Comparison of ENCODE assay signal across 16 mouse cellular contexts in the genomic region with DNA sequence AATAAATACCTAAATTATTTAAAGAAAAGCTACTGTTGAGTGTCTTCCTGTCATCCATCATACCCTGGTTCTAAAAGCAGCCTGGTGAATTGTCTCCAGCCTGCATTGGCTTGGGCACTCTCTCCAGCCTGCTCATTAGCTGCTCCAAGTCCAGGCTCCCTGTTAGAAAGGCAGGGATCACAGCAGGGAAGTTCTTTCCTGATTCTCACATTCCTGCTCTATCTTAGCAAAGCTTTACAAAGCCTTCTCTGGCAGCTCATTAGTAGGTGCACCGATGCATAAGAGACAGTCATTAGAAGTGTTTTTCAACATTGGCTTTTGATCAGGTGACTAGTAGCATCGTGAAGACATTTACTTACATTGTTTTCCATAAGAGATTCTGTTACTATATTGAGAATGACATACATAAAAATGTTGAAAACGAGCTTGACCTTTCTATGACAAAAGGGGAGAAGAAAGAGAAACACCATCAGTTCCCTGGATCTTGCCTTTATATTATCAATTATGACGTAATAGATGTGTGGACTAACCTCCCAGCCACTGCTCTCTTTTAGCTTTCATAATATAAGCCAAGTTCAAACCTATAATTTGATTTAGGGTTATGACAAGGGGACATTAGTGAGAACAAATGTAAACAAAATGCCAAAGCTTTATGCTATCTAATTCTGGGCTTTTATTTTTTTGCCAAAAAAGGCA.
A peak's percentile ranks its signal among the peaks of the same experiment; 100 is the strongest.
DNase-seq lines count a peak whose midpoint lies in the region; ATAC-seq lines count a peak whose summit lies in the region.
"Had no signal": no experiment of that assay in that cellular context is flagged by ENCODE, and none has a peak within 500 bp of the region (broad histone marks: within the 10 kb centered on the region; RNA-seq: fewer than 3 reads in every experiment).

No protein-coding gene starts in this region.

- H3K4me2 ChIP-seq in forebrain, embryonic 14.5 days (ENCODE audit: low read length), result no peak overlapping the region
- H3K4me2 ChIP-seq: liver, embryonic 12.5 days had no signal

- no peaks in the 10 kb centered on the region for H3K36me3 ChIP-seq in forebrain, embryonic 14.5 days (ENCODE audit: control insufficient read depth, insufficient read depth, low read length)
- H3K36me3 ChIP-seq: liver, embryonic 12.5 days had no signal

- H3K27me3 ChIP-seq in forebrain, embryonic 14.5 days (replicated peaks; ENCODE audit: control insufficient read depth, insufficient read depth, low read length), result no peaks in the 10 kb centered on the region
- H3K27me3 ChIP-seq: liver, embryonic 12.5 days; Patski had no signal

- H3K27ac ChIP-seq in forebrain, embryonic 14.5 days (ENCODE audit: low read depth, low read length), result no peak overlapping the region
- H3K27ac ChIP-seq: liver, embryonic 12.5 days; stomach, postnatal 0 days had no signal

- peaks cover 19% of the 10 kb centered on the region for H3K4me1 ChIP-seq in forebrain, embryonic 14.5 days (ENCODE audit: control insufficient read depth, insufficient read depth, low read length)
- H3K4me1 ChIP-seq: liver, embryonic 12.5 days had no signal

- intact Hi-C loops in gastrocnemius, postnatal 36 days (cut with DNase I), result no loop called here

- peak; percentile 17 for DNase-seq in R1 (ENCODE audit: low read depth, low spot score)
- DNase-seq in embryo, embryonic 10 days (ENCODE audit: low spot score), result peak; percentile 61
- DNase-seq in forebrain, embryonic 14.5 days (ENCODE audit: low spot score), result peak; percentile 89
- peak; percentile 24 for DNase-seq in mesoderm, embryonic 11.5 days (ENCODE audit: low read depth, low spot score)
- DNase-seq in heart, postnatal 4 days, result no peak
- DNase-seq in gastrocnemius, adult 18-20 months (ENCODE audit: low spot score), result no peak
- DNase-seq in gastrocnemius, postnatal 36 days, result no peak
- DNase-seq: adrenal gland, adult 2 months; heart, adult 18-20 months; heart, postnatal 36 days; kidney, adult 9 months; lung, postnatal 14 days had no signal

- H3K9me3 ChIP-seq in forebrain, embryonic 14.5 days (replicated peaks; ENCODE audit: control insufficient read depth, low read length), result no peaks in the 10 kb centered on the region
- H3K9me3 ChIP-seq: liver, embryonic 12.5 days had no signal

- no peak overlapping the region for H3K4me3 ChIP-seq in forebrain, embryonic 14.5 days (ENCODE audit: low read depth, low read length)
- H3K4me3 ChIP-seq: liver, embryonic 12.5 days had no signal

- ATAC-seq in forebrain, embryonic 14.5 days, result peak; percentile 95
- no peak for ATAC-seq in erythroid progenitor cell, adult 5-6 weeks (replicated peaks; ENCODE audit: low FRiP score, poor library complexity, severe bottlenecking)
- ATAC-seq: liver, embryonic 12.5 days; Patski had no signal

- no peak overlapping the region for H3K9ac ChIP-seq in forebrain, embryonic 14.5 days (ENCODE audit: low read length)
- H3K9ac ChIP-seq: liver, embryonic 12.5 days had no signal

- WGBS in forebrain, embryonic 14.5 days, result under 1% methylated on average over 4 of the region's 4 CpGs

Comparison
In these comparisons a context has a peak if more than half of its experiments do, and no peak if none do; other contexts are left out.
1. DNase-seq: peak in R1 (single experiment), embryo, embryonic 10 days (single experiment), forebrain, embryonic 14.5 days (single experiment) and mesoderm, embryonic 11.5 days (single experiment); none in heart, postnatal 4 days (single experiment), gastrocnemius, adult 18-20 months (single experiment) and gastrocnemius, postnatal 36 days (0 of 2).